Mouse (Mus musculus) brain, embryonic 14.5 days (tissue): ENCODE data around the gene Rnf150.

ENCODE experiments used
- CTCF ChIP-seq: fragments of 200-500 bp; IDR thresholded peaks from 2 replicates; pipeline ENCODE4 v1.5.1; 2012; ENCODE audit warnings: inconsistent platforms, mild to moderate bottlenecking, moderate library complexity, borderline replicate concordance; ENCODE audit not compliant: insufficient read depth, insufficient read length; ENCODE audit errors: extremely low read depth
- POLR2A ChIP-seq: fragments of 200-500 bp; IDR thresholded peaks from 2 replicates; pipeline ENCODE4 v1.6.1; 2012; ENCODE audit warnings: mild to moderate bottlenecking, inconsistent platforms, borderline replicate concordance; ENCODE audit not compliant: poor library complexity, insufficient read depth, insufficient read length, severe bottlenecking; ENCODE audit errors: extremely low read depth

DNA sequence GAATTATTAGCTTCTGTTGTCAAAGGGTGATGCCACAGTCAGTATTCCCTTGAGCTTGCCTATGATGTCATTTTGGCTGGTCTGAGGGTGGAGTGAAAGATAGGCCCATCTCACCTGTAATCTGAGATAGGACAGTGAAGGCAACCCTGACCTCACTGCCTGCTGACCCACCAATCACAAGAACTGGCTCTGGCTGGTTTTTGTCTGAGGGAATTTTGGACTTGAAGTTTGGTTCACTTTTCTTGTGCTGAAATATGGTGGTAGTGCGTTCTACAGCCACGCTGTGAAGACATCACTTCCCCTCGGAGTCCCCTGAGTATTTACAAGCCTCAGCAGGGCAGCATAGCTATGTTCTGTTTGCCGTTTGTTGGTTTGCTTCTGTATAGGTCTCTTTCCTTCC is 227.3 kb downstream of the Rnf150 start:
- TF ChIP-seq CTCF (no peak), POLR2A (no peak)
